Mouse (Mus musculus): Measurements from ENCODE around the gene Nrxn1. TPM values are rescaled to one million over a fixed set of nuclear protein-coding genes. Genes with fewer than 3 reads are reported as not detected.

Nrxn1 gene
- polyA plus RNA-seq, 1 experiment = 0.31 TPM

DNA sequence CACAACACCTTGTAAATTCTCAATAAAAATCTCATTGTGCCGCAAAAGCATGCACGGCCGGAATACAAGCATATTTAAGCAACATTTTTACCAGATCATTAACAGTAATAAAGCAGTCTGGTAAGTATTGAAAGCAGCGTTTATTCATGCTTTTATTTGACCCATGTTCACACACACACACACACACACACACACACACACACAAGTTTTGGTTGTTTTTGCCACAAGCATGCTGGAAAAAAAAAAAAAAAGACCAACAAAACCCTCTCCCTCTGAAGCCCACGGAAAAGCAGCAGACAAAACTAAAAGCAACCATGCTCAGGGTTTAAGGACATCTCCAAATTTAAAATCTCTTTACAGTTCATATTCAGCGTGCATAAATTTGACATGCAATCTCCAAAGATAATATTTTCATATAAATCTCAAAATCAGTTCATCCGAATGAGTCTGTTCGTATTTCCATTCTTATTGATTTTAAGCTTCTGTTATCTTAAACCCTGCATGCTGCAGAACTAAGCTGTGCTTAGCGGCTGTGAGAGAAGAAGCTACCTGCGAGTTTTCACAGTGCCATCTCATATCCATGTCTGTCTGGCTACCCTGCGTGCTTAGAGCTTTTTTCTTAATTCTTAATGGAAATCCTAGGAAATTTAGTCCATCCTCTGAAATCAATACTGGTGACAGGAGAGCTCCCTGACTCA is 1005.1 kb downstream of the Nrxn1 start:
- H3K4me3 ChIP-seq (ENCODE audit: control insufficient read depth, insufficient read depth, low read length) = no peak overlapping the region
- WGBS = 77% methylated on average over 11 of the region's 11 CpGs
- H3K27ac ChIP-seq (ENCODE audit: control insufficient read depth, insufficient read depth, low read length) = no peak overlapping the region

DNA sequence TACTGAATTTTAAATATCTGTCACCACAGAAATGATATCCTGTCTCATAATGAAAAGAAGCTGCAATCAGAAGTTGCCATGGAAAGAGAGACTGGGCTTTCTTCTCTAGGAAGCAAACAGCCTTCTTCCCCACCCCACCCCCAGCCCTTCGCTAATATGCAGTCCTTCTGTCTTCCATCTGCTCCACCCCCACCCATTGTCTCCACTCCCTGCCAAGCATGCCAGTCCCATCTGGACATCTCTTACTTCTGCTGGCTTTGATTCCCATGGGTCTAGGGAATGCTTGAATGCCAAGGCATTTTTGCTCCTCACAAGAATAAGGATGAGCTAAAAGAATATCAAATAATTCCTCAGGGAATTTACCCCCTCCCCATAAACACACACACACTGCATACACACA is 1006.0 kb downstream of the Nrxn1 start:
- 75% methylated on average over 1 of the region's 1 CpGs for WGBS
- DNase-seq = no peak
- H3K27me3 ChIP-seq (ENCODE audit: control insufficient read depth, insufficient read depth, low read length) = no peaks in the 10 kb centered on the region
- H3K36me3 ChIP-seq (ENCODE audit: control insufficient read depth, insufficient read depth, low read length) = no peaks in the 10 kb centered on the region
- no peaks in the 10 kb centered on the region for H3K4me1 ChIP-seq (replicated peaks; ENCODE audit: control insufficient read depth, insufficient read depth, low read length)
- no peak overlapping the region for H3K4me3 ChIP-seq (ENCODE audit: control insufficient read depth, insufficient read depth, low read length)
- TF ChIP-seq POLR2A (IDR thresholded peaks at IDR 0.05; ENCODE audit: control insufficient read depth, extremely low read depth, insufficient read depth, low read length, poor library complexity) = no peak
- no peak for TF ChIP-seq CTCF (IDR thresholded peaks at IDR 0.05; ENCODE audit: borderline replicate concordance, control insufficient read depth, extremely low read depth, insufficient read depth, low read length, poor library complexity)
- no peak overlapping the region for H3K27ac ChIP-seq (ENCODE audit: control insufficient read depth, insufficient read depth, low read length)

More for the DNA sequence above, 1005.1 kb downstream of the Nrxn1 start:
- no peaks in the 10 kb centered on the region for H3K36me3 ChIP-seq (ENCODE audit: control insufficient read depth, insufficient read depth, low read length)
- no peak for TF ChIP-seq POLR2A (IDR thresholded peaks at IDR 0.05; ENCODE audit: control insufficient read depth, extremely low read depth, insufficient read depth, low read length, poor library complexity)
- TF ChIP-seq CTCF (IDR thresholded peaks at IDR 0.05; ENCODE audit: borderline replicate concordance, control insufficient read depth, extremely low read depth, insufficient read depth, low read length, poor library complexity) = no peak
- no peak for DNase-seq
- no peaks in the 10 kb centered on the region for H3K27me3 ChIP-seq (ENCODE audit: control insufficient read depth, insufficient read depth, low read length)
- H3K4me1 ChIP-seq (replicated peaks; ENCODE audit: control insufficient read depth, insufficient read depth, low read length) = no peaks in the 10 kb centered on the region

DNA sequence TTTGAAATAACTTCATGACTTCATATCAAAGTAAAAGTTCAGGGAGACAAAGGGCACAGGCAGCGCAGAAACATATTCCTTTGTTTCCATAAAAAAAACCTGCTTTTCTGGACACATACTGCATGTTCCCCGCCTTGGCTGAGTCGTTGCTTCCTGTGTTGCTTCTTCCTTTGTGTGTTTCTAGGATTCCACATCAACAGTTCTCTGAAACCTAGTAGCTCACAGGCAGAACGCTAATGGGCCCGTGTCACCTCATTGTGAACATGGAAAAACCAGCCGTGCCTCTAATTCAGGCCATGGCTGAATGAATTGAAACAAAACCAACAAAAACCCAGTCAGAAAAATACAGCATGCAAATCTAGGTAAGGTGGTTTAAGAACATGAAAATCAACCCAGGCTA is 1013.9 kb downstream of the Nrxn1 start:
- Histone ChIP-seq H3K27ac (ENCODE audit: control insufficient read depth, insufficient read depth, low read length) (no peak overlapping the region), H3K27me3 (ENCODE audit: control insufficient read depth, insufficient read depth, low read length) (no peaks in the 10 kb centered on the region), H3K36me3 (ENCODE audit: control insufficient read depth, insufficient read depth, low read length) (no peaks in the 10 kb centered on the region), H3K4me1 (replicated peaks; ENCODE audit: control insufficient read depth, insufficient read depth, low read length) (no peaks in the 10 kb centered on the region), H3K4me3 (ENCODE audit: control insufficient read depth, insufficient read depth, low read length) (no peak overlapping the region)
- TF ChIP-seq CTCF (IDR thresholded peaks at IDR 0.05; ENCODE audit: borderline replicate concordance, control insufficient read depth, extremely low read depth, insufficient read depth, low read length, poor library complexity) (no peak), POLR2A (IDR thresholded peaks at IDR 0.05; ENCODE audit: control insufficient read depth, extremely low read depth, insufficient read depth, low read length, poor library complexity) (no peak)
- DNase-seq = no peak
- 71% methylated on average over 6 of the region's 6 CpGs for WGBS

DNA sequence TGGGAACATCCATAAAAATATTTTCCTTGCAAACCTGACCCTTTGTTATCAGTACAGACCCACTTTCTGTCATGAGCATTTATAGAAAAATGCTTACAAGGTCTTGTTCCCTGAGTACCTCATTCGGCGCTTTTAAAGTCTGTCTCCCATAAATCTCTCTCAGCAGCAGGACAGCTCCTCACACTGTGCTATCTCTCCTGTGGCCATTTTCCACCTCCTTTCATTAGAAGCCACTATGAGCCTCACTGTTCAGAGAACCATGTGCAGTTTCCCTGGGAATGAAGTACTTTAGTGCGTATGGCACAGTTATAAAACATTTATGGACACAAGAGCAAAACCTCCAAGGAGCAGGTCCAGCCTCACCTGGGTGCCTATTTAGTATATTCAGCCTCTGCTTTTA is 1014.4 kb downstream of the Nrxn1 start:
- Histone ChIP-seq H3K4me3 (ENCODE audit: control insufficient read depth, insufficient read depth, low read length) (no peak overlapping the region), H3K27me3 (ENCODE audit: control insufficient read depth, insufficient read depth, low read length) (no peaks in the 10 kb centered on the region), H3K27ac (ENCODE audit: control insufficient read depth, insufficient read depth, low read length) (no peak overlapping the region), H3K36me3 (ENCODE audit: control insufficient read depth, insufficient read depth, low read length) (no peaks in the 10 kb centered on the region), H3K4me1 (replicated peaks; ENCODE audit: control insufficient read depth, insufficient read depth, low read length) (no peaks in the 10 kb centered on the region)
- no peak for TF ChIP-seq POLR2A (IDR thresholded peaks at IDR 0.05; ENCODE audit: control insufficient read depth, extremely low read depth, insufficient read depth, low read length, poor library complexity)
- no peak for TF ChIP-seq CTCF (IDR thresholded peaks at IDR 0.05; ENCODE audit: borderline replicate concordance, control insufficient read depth, extremely low read depth, insufficient read depth, low read length, poor library complexity)
- WGBS = 88% methylated on average over 3 of the region's 3 CpGs
- no peak for DNase-seq

DNA sequence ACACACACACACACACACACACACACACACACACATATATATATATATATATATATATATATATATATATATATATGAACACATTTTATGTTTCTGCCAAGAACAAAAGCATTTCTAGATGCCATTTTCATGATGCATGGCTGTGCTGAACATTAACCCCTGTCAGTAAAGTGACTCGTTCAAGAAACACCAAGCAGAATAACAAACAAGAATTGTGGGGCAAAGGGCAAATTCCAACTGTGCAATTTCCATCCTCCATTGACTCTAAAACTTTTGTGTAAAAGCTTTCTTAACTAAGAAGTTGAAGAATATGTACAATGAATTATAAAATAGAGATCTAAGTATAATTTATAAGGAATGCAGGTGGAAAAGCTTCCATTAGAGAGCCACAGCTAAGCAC is 1030.0 kb downstream of the Nrxn1 start:
- Histone ChIP-seq H3K4me1 (replicated peaks; ENCODE audit: control insufficient read depth, insufficient read depth, low read length) (no peaks in the 10 kb centered on the region), H3K27ac (ENCODE audit: control insufficient read depth, insufficient read depth, low read length) (no peak overlapping the region), H3K36me3 (ENCODE audit: control insufficient read depth, insufficient read depth, low read length) (no peaks in the 10 kb centered on the region), H3K27me3 (ENCODE audit: control insufficient read depth, insufficient read depth, low read length) (no peaks in the 10 kb centered on the region), H3K4me3 (ENCODE audit: control insufficient read depth, insufficient read depth, low read length) (no peak overlapping the region)
- DNase-seq = no peak
- TF ChIP-seq POLR2A (IDR thresholded peaks at IDR 0.05; ENCODE audit: control insufficient read depth, extremely low read depth, insufficient read depth, low read length, poor library complexity) (no peak), CTCF (IDR thresholded peaks at IDR 0.05; ENCODE audit: borderline replicate concordance, control insufficient read depth, extremely low read depth, insufficient read depth, low read length, poor library complexity) (no peak)
- 58% methylated on average over 1 of the region's 1 CpGs for WGBS

DNA sequence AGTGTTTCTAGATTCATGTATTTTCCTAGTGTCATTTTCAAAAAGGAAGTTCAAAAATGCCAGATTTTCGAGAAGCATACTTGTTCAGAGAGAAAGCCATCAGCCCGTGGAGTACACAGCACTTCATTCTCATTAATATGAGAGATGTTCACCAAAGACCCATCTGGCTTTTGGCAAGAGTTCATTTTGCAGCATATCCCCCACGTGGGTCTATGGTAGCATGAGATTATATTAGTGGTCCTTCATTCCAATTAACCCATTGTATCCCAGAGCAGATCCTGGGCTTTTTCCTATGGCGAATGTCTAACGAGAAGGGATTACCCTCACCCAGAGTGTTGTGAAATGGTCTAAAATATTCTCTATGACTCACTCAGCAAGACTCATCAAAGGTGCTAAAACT is 1032.0 kb downstream of the Nrxn1 start:
- Histone ChIP-seq H3K4me1 (replicated peaks; ENCODE audit: control insufficient read depth, insufficient read depth, low read length) (no peaks in the 10 kb centered on the region), H3K4me3 (ENCODE audit: control insufficient read depth, insufficient read depth, low read length) (no peak overlapping the region), H3K27me3 (ENCODE audit: control insufficient read depth, insufficient read depth, low read length) (no peaks in the 10 kb centered on the region), H3K27ac (ENCODE audit: control insufficient read depth, insufficient read depth, low read length) (no peak overlapping the region), H3K36me3 (ENCODE audit: control insufficient read depth, insufficient read depth, low read length) (no peaks in the 10 kb centered on the region)
- 71% methylated on average over 5 of the region's 5 CpGs for WGBS
- TF ChIP-seq CTCF (IDR thresholded peaks at IDR 0.05; ENCODE audit: borderline replicate concordance, control insufficient read depth, extremely low read depth, insufficient read depth, low read length, poor library complexity) (no peak), POLR2A (IDR thresholded peaks at IDR 0.05; ENCODE audit: control insufficient read depth, extremely low read depth, insufficient read depth, low read length, poor library complexity) (no peak)
- no peak for DNase-seq

DNA sequence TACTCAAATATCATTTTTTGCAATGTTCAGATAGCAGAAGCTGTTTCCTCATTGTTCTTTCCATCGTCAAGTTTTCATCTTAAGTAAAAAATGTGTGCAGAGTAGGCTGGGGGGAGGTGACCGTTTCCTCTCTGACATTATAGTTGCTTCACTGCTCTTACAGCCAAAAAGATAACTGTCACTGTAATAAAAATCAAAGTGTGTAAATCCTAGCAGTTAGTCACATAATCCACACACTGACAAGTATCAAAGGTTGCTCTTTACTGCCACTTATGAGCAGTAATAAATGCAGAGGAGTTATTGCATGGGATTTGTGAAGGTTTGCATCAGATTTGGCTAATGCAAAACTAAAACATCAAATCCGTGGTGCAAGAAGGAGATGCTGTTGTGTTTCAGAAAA is 1032.7 kb downstream of the Nrxn1 start:
- H3K4me1 ChIP-seq (replicated peaks; ENCODE audit: control insufficient read depth, insufficient read depth, low read length) = no peaks in the 10 kb centered on the region
- no peaks in the 10 kb centered on the region for H3K36me3 ChIP-seq (ENCODE audit: control insufficient read depth, insufficient read depth, low read length)
- no peak for TF ChIP-seq CTCF (IDR thresholded peaks at IDR 0.05; ENCODE audit: borderline replicate concordance, control insufficient read depth, extremely low read depth, insufficient read depth, low read length, poor library complexity)
- TF ChIP-seq POLR2A (IDR thresholded peaks at IDR 0.05; ENCODE audit: control insufficient read depth, extremely low read depth, insufficient read depth, low read length, poor library complexity) = no peak
- H3K4me3 ChIP-seq (ENCODE audit: control insufficient read depth, insufficient read depth, low read length) = no peak overlapping the region
- 59% methylated on average over 3 of the region's 3 CpGs for WGBS
- no peak for DNase-seq
- no peak overlapping the region for H3K27ac ChIP-seq (ENCODE audit: control insufficient read depth, insufficient read depth, low read length)
- no peaks in the 10 kb centered on the region for H3K27me3 ChIP-seq (ENCODE audit: control insufficient read depth, insufficient read depth, low read length)

Measured in thymus, adult 2 months (tissue).